Mouse (Mus musculus) heart, postnatal 4 days (tissue): ENCODE measurements around the gene Defb29. TPM values are rescaled to one million over a fixed set of nuclear protein-coding genes. Genes with fewer than 3 reads are reported as not detected.
A peak's percentile ranks its signal among the peaks of the same experiment; 100 is the strongest.

ENCODE experiments used
- DNase-seq: peaks from one replicate; pipeline ENCODE4 v3.0.0; 2021
- total RNA-seq, 2 experiments: library from RNA; stranded (reverse); gene quantifications; 2 replicates each; pipeline ENCODE4 v1.2.3; 2021

Gene Defb29
- not detected for total RNA-seq

- DNase-seq, result no peak
Observed at GRCm38 (mm10) chr2:152539944-152540710, at the start of gene Defb29. Defb29 (minus strand) TSS chr2:152540098.

GRCm38 (mm10) chr2:152589021-152589420 is 49.1 kb upstream of the Defb29 start:
- no peak for DNase-seq

- no peak for DNase-seq
Observed at GRCm38 (mm10) chr2:152588450-152588849, 48.6 kb upstream of the Defb29 start.

- peak; percentile 37 for DNase-seq
Observed at GRCm38 (mm10) chr2:152586926-152587560, 47.1 kb upstream of the Defb29 start.

GRCm38 (mm10) chr2:152580612-152581011 is 40.7 kb upstream of the Defb29 start:
- DNase-seq, result no peak

- no peak for DNase-seq
Observed at GRCm38 (mm10) chr2:152580107-152580506, 40.2 kb upstream of the Defb29 start, which contains the start of gene Defb19. Defb19 (minus strand) TSS chr2:152580312.

- DNase-seq, result peak; percentile 13
Observed at GRCm38 (mm10) chr2:152573484-152573883, 33.6 kb upstream of the Defb29 start.

GRCm38 (mm10) chr2:152572114-152572794 is 32.4 kb upstream of the Defb29 start, which contains the start of gene Defb21:
Defb21 (plus strand) TSS chr2:152572744.
- DNase-seq, result peak; percentile 32

- DNase-seq, result no peak
Observed at GRCm38 (mm10) chr2:152570313-152570712, 30.4 kb upstream of the Defb29 start.

GRCm38 (mm10) chr2:152569881-152570280 is 30.0 kb upstream of the Defb29 start:
- no peak for DNase-seq

- no peak for DNase-seq
Observed at GRCm38 (mm10) chr2:152569038-152569437, 29.1 kb upstream of the Defb29 start, which contains the start of gene Gm17416. Gm17416 (plus strand) TSS chr2:152569338.

GRCm38 (mm10) chr2:152556655-152557054 is 16.8 kb upstream of the Defb29 start:
- no peak for DNase-seq

GRCm38 (mm10) chr2:152553774-152554423 is 14.0 kb upstream of the Defb29 start:
- DNase-seq, result peak; percentile 76

GRCm38 (mm10) chr2:152548124-152548523 is 8.2 kb upstream of the Defb29 start:
- no peak for DNase-seq

- peak; percentile 43 for DNase-seq
Observed at GRCm38 (mm10) chr2:152544691-152545090, 4.8 kb upstream of the Defb29 start.

GRCm38 (mm10) chr2:152543478-152543877 is 3.6 kb upstream of the Defb29 start:
- no peak for DNase-seq

- no peak for DNase-seq
Observed at GRCm38 (mm10) chr2:152542897-152543296, 3.0 kb upstream of the Defb29 start.

GRCm38 (mm10) chr2:152541979-152542378 is 2.1 kb upstream of the Defb29 start:
- no peak for DNase-seq

GRCm38 (mm10) chr2:152517981-152518380 is 21.9 kb downstream of the Defb29 start, which contains the start of gene Defb28:
Defb28 (plus strand) TSS chr2:152518255.
- DNase-seq, result no peak

- DNase-seq, result no peak
Observed at GRCm38 (mm10) chr2:152516084-152516483, 23.8 kb downstream of the Defb29 start.

- DNase-seq, result no peak
Observed at GRCm38 (mm10) chr2:152511592-152511991, 28.3 kb downstream of the Defb29 start, which contains the start of gene Defb26. Defb26 (minus strand) TSS chr2:152511692.

GRCm38 (mm10) chr2:152503950-152504349 is 35.9 kb downstream of the Defb29 start:
- no peak for DNase-seq
